Mouse (Mus musculus): Measurements from ENCODE around the gene Tppp2.

The Tppp2 gene

DNA sequence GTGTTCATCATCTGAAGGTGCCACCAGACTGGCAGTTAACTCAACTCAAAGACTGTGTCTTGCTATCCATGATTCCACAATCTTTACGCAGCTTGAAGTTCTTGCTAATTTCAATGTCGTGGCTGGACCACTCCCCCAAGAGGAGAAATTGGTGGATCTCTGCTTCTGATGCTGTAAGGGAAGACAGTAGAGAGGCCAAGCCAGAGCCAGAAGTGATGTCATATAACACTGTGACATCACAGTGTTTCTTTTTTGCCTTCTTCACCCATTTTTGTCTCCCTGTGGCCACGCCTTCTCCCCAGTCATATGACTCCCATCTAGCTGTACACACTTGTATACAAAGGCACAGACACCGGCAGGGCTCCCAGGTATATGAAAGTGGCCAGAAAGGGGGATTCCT is at the start of gene Tppp2:
Gene Tppp2, plus strand, starts transcription at position 301 of the 400 bp plus-strand sequence.
- DNase-seq (ENCODE audit: low read depth, low spot score): no peak

DNA sequence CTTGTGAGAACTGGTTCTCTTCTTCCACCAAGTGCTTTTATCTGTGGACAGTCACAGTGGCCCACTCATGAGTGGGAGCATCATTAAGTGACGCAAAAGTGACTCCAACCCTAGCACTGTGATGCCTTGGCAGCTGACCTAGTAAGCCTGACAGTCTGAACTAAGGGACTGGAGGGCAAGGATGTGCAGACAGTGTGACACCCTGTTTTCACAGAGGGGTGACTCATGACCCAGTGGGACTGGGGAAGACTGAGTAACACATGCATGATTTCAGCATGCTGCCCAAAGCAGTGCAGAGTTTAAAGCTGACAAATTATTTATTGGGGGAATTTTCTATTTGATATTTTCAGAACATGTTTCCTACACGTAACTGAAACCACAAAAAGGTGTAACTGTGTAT is 47.5 kb upstream of the Tppp2 start:
- no peak for DNase-seq (ENCODE audit: low read depth, low spot score)

DNA sequence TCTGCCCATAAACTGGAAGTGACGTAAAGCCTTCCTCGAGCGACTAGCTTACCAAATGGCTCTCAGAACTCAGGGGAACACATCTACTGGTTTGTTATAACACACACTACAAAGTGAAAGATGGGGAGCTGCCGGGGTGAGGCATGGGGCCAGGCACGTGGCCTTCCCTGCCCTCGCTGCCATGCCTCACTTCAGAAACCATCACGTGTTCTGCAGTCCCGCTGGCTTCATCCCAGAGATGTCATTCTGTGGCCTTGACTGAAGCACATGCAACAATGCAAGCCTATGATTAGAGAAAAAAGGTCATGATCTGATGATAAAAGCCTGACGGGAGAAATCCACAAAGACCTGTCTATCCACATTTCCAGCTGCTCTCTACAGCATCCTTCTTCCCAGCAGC is 46.5 kb upstream of the Tppp2 start:
- DNase-seq (ENCODE audit: low read depth, low spot score): no peak

DNA sequence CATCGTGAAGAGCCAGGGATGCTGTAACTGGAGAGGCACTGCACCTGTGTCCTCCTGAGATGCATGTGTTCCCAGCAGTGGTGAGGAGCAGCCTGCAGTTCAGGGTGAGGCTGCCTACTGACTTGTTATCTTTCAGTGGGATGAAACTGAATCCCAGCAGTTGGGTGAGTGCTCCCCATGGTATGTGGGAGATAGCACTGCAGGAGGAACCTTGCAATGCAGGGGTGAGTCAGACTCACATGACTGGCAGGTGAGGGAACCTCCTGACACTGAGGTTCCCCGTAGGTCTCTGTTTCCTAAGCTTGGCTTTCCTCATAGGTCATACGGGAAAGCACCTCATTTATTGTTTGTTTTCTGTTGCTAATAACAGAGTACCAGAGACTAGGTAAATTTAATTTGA is 40.7 kb upstream of the Tppp2 start:
- no peak for DNase-seq (ENCODE audit: low read depth, low spot score)

DNA sequence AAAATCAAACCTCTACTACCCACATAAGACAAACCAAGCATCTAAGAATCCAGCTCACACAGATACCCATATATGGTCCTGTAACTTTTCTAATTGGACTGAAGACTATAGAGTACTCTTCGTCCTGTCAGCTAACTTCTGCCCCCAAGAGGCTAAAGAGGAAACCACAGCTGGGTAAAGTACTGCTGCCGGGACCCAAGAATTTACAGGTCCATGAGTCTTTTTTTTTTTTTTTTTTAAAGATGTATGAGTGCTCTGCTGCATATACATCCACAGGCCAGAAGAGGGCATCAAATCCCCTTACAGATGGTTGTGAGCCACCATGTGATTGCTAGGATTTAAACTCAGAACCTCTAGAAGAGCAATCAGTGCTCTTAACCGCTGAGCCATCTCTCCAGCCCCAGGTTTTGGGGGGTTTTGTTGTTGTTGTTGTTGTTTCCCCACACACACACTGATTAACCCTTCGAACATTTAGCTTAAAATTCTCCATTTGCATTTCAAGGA is 34.6 kb upstream of the Tppp2 start:
- peak; percentile 66 for DNase-seq (ENCODE audit: low read depth, low spot score)

DNA sequence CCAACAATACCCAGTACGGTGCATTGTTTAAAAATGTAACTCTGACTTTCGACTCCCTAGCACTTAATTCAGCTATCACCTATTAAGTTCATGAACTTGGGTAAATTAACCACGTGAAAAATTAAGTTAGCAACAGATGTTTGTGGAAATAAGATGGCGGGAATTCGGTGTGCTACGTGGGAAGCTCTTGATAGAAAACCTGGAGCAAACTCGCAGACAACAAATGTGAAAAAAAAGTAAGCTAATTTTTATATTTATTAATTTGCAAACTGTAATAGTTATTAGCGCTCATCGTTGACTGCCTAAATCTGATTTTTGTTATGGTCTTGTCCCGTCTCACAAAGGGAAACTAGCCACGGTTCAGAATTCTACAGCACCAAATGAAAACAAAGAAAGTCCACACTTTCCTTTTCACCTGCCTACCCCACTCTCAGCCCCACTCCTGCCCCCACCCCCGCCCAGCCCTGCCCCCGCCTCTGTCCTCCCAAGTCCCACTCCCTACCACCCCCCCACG is 34.1 kb upstream of the Tppp2 start:
- no peak for DNase-seq (ENCODE audit: low read depth, low spot score)

DNA sequence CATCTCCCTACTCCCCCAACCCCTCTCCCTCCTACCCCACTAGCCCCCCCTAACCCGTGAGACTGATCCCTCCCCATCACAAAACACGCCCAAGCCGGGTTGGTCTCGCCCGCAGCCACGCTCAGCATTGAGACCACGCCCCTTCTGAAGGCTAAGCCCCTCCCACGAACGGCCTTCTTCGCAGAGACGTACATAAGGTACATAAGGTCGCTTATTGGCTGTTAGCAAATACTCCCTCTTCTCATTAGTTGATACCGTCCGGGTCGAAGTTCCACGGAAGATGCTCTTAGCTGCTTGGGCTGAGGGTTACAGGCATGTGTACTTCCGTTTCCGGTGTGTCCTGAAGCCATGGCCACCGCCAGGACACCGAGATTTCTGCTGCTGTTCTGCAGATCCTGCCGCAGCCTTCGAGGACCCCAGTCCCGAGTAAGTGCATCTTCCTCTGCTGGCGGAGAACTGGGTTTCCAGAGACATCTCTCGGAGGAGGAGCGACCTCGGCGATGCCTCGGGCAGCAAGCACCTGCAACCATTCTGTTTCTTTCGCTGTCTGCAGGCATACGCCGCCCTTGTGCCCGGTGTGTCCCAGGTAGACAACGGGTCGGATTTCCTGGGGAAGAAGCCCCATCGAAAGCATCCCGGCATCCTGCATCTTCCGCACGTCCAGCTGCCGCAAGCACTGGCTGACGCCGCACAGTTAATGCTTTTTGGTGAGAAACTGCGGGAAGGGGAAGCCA is 33.5 kb upstream of the Tppp2 start, which contains the start of gene Mettl17:
Gene Mettl17, plus strand, starts transcription at position 245 of the 734 bp plus-strand sequence.
- DNase-seq (ENCODE audit: low read depth, low spot score): peak; percentile 92

DNA sequence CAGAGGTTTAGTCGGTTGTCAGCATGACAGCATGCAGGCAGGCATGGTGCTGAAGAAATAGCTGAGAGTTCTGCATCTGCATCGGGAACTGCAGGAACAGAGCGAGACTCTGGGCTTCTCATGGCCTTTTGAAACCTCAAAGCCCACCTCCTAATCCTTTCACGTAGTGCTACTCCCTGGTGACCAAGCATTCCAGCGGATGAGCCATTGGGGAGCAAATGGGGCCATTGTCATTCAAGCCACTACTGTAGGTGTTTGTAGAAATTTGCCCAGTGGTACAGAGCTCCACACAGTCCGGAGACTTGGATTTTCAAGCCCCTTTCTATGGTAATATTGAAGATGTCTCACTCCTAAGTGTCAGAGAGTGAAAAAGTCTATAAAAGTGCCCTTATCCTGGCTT is 32.2 kb upstream of the Tppp2 start:
- DNase-seq (ENCODE audit: low read depth, low spot score): no peak

DNA sequence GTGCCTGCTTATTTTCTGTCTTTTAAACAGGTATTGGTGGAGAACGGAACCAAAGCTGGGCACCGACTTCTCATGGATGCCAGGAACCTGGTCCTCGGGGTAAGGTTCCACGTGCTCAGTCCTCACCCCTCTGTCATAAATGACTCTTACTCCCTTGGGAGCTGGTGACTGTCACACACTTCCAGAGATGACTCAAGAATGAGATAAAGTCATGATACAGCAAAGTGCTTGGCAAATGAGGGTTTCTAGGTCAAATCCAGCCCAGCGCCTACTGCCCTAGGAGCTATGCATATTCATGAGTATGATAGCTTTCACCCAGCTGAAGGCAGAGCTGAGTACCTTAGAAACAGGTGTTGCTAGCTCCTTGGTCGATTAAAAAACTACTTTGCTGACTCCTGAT is 28.4 kb upstream of the Tppp2 start:
- no peak for DNase-seq (ENCODE audit: low read depth, low spot score)

DNA sequence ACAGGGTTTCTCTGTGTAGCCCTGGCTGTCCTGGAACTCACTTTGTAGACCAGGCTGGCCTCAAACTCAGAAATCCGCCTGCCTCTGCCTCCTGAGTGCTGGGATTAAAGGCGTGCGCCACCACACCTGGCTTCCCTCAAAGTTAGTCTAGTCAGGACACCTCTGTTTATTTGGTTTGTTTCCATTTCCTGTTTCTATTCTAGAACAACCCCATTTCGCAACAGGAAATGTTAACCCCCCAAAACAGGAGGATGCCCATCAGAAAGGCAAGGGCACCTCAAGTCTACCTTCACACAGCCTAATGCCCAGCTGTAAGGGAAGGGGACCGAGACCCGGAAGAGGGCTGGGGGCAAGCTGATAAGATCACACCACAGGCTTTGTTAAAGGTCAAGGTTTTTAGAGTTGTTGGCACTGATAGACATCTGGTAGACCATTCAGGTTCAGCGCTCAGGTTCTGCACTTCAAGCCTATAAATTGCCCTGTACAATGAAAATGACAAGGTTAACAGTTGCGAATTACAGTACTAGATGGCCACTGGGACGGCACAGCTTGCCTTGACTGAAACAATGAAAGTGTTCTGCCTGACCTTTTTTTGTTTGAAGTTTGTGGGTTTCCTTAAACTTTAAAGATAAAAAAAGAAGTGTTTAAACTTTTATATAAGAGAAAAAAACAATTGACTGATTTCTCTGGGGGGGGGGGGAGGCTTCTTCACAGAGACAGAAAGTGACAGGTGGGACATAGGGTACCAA is 25.9 kb upstream of the Tppp2 start, which contains the start of gene Slc39a2:
Gene Slc39a2, plus strand, starts transcription at position 699 of the 749 bp plus-strand sequence.
- no peak for DNase-seq (ENCODE audit: low read depth, low spot score)

DNA sequence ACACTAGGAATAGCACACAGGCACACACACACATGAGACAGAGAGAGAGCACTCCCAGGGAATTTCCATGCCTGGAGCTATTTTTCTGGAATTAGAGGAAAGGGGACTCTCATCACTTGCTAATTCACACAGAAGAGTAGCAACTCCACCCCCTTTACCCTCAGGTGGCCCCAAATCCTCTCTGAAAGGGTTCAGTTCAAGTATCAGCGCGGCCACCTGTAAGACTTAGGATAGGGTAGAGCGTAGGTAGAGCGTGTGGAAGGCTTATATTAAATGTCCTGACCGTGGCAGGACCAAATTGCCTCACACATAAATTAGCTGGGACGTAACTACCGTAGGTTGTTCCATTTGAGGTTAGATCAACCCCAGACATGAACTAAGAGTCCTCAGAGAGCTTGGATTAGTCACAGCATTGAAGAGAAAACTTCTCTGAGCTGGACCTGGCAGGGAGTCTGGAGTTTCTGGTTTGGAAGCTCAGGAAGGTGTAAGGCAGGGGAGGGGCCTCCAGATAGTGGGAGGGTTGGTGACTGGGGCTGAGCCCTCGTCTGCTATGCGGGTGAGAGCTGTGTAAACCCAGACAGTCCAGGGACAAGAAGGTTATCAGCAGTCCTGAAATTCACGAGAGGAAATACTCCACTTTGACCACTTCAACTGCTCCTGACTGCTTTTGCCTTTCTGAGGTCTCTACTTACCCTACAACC is 25.0 kb upstream of the Tppp2 start:
- no peak for DNase-seq (ENCODE audit: low read depth, low spot score)

DNA sequence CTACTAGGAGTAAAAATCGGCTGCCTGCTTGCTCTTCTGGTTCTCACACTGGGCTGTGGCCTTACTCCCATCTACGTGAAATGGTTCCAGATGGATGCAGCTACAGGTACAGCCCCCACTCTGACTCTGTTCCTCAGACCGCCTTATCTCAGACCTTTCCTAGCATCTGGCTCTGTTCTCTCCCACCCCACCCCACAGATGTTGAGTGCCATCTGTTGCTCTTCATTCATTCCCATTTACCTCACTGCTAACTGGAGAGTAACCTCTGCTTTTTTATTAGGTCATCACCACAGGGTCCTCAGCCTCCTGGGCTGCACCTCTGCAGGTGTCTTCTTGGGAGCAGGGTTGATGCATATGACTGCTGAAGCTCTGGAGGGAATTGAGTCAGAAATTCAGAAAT is 24.4 kb upstream of the Tppp2 start:
- no peak for DNase-seq (ENCODE audit: low read depth, low spot score)

DNA sequence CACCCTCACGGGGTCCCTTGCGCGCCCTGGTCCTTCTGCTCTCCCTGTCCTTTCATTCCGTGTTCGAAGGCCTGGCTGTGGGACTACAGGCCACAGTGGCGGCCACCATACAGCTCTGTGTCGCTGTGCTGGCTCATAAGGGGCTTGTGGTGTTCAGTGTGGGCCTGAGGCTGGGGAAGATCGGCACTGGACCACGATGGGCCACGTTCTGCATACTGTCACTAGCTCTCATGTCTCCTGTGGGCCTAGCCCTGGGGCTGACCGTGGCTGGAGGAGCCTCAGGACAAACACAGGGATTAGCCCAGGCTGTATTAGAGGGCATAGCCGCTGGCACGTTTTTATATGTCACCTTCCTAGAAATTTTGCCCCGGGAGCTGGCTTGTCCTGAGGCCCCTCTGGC is 23.2 kb upstream of the Tppp2 start:
- DNase-seq (ENCODE audit: low read depth, low spot score): no peak

DNA sequence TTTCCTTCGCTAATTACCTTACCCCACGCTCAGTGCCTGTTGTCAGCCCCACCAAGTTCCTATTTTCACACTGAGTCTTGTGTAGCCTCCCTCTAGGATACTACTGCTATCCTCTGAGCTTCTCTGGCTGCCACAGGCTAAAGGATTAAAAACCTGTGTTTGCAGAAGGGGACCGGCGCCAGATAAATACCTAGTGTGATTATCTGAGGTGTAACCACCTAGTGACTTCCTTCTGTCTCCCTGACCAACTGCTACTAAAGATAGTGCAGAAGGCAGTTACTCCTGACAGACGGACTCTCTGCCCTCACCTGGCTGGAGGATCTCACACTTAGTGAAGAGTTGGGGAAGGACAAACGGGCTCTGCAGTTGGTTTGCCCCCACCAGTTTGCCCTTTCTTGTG is 22.2 kb upstream of the Tppp2 start:
- no peak for DNase-seq (ENCODE audit: low read depth, low spot score)

DNA sequence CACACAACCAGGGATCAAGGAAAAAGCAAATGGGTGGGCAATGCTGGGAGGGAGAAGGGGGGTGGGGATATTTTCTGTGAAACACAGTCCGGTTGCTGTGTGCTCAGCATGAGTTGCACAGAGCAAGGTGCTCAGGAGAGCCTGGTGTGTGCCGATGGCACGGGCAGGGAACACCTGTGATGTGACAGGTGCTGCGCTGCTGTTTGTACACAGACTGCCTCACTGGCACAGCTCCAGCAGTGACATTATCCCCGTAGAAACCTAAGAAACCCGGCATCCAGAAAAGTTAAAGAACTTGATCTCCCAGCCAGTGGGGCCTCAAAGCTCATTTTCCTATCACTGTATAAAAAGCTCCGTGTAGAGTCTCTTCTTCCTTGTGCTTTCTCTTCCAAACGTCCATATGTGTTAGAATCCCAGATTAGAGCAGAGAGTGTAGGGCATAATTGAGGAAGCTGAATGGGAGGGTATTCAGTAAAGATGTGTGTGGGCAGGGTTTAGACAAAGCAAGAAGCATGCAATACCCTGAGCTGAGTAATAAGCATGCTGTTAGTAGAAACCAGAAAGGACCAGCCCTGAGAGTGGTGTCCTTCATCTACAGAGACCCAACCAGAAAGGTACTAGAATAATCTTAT is 21.6 kb upstream of the Tppp2 start:
- DNase-seq (ENCODE audit: low read depth, low spot score): no peak

DNA sequence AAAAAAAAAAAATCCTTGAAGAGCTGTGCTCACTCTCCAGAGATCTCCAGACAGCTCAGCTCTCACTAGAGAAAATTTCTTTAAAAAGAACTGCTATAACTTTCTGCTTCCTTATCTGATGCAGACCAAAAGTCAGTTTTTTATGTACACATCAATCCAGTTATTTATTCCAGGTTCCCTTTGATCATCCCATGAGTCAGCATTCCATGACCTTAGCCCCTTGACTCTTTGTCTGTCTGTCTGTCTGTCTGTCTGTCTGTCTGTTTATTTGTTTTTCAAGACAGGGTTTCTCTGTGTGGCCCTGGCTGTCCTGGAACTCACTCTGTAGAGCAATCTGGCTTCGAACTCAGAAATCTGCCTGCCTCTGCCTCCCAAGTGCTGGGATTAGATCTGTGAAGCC is 18.9 kb upstream of the Tppp2 start:
- no peak for DNase-seq (ENCODE audit: low read depth, low spot score)

DNA sequence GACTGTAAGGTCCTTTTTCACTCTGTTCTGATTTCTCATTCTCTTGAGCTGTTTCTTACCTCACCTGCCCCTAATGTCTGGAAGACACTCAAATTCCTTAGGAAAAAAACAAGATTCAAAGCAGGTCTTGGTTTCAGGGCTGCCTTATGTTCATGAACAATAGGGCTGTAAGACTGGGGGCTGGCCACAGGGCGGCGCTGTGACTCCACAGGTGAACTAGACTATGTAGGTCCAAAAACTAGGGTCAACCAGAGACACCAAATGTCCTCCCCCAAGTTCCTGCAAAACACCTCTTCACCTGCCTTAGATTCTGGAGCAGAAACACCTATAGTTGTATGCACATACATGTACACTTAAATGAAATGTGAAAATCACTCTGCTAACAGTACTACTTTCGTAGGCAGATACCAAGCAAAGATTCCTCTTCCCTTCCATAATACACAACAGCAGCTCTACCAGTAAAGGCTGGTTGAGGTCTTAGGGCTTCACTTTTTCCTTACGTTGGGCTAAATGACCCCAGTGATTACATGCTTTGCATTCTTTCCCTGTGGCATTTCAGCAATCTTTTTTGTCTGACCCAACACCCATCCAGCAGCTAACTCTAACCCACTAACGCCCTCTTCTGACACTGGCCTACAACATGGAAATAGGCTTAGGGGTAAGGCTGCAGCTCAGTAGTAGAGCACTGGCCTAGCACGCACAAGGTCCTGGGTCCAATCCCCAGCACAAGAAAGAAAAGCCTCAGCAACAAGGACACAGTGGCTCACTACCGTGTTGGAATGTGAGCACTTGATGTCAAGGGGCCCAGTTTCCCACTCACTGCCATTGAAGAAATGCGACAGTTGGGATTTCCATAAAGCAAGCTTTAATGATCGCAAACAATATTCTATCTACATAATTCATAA is 15.2 kb upstream of the Tppp2 start:
- DNase-seq (ENCODE audit: low read depth, low spot score): no peak

DNA sequence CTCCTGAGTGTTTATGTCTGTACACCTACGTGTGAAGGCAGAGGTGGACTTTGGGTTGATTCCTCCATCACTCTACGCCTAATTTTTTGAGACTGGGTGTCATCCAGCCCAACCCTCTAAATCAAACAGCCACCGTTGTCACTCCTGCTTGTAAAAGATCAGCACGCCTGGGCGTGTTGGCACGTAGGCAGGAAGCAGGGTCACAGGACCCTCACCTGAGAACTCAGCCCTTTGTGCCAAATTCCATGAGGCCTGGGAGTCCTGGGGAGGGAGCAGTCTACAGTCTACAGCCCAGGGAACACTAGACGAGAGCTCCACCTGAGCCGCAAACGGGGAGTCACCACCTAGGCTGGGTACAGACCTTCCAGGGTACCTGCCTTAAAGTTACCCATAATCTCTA is 14.4 kb upstream of the Tppp2 start:
- no peak for DNase-seq (ENCODE audit: low read depth, low spot score)

DNA sequence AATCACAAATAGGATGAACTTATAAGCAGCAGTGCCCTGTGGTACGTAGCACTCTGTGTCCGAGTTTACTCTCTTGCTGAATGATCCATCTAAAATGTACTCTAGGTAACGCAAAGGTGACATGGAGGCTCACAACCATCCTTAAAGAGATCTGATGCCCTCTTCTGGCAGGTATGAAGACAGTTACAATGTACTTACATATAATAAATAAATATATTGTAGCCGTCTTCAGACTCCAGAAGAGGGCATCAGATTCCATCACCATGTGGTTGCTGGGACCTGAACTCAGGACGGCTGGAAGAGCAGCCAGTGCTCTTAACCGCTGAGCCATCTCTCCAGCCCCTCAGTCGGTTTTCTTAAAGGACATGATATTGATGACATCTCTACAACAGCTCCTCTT is 13.5 kb upstream of the Tppp2 start:
- DNase-seq (ENCODE audit: low read depth, low spot score): no peak

DNA sequence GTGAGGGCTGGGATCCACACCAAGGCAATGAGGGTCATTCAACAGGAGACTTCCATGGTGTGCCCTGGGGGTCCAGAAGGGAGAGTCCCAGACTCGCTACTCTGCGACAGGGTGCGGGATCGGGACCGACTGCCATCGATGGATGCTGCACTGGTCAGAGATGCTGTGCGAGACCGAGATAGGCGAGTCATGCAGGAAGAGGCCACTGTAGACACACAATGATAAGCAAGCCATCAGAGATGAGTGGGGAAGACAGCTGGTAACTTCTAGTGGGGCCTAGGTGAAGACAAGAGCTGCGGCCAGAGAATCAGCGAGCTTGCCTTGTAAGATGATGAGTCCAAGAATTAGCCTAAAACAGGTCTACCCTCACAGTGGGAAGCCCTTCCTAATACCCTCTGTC is 12.1 kb upstream of the Tppp2 start:
- DNase-seq (ENCODE audit: low read depth, low spot score): no peak

DNA sequence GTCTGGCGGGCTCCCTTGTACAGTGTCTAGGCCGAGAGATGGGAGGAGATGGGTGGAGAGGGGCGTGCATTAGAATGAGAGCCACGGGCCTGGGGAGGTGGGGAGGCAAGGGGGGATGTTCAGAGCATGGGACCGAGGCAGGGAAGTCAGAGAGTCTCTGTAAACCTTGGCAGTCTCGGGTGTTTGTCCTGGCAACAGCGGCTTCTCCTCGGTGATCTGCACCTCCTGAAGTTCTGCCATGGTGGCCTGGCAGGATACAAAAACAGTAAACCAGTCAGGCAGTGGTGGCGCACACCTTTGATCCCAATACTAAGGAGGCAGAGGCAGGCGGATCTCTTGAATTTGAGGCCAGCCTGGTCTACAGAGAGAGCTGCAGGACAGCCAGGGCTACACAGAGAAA is 6.9 kb upstream of the Tppp2 start:
- no peak for DNase-seq (ENCODE audit: low read depth, low spot score)
